Mouse (Mus musculus) embryonic fibroblast, embryonic 13.5 days (primary cell): ENCODE results near the gene Kcne3. TPM values are rescaled to one million over a fixed set of nuclear protein-coding genes. Genes with fewer than 3 reads are reported as not detected.

ENCODE experiments used
- H3K27ac ChIP-seq: 2 replicates; pipeline ENCODE4 v1.5.1; 2012; ENCODE audit warnings: low read length, control low read depth, inconsistent platforms; ENCODE audit not compliant: insufficient read depth
- H3K4me1 ChIP-seq: 2 replicates; pipeline ENCODE4 v1.6.1; 2011; ENCODE audit warnings: low read length; ENCODE audit not compliant: control insufficient read depth, insufficient read depth
- H3K4me3 ChIP-seq: 2 replicates; pipeline ENCODE4 v1.5.1; 2011; ENCODE audit warnings: mild to moderate bottlenecking, control low read depth, low read length; ENCODE audit not compliant: insufficient read depth
- CTCF ChIP-seq: IDR thresholded peaks from 2 replicates; pipeline ENCODE4 v1.5.1; 2011; ENCODE audit warnings: mild to moderate bottlenecking, control low read depth, low read length, moderate library complexity, borderline replicate concordance; ENCODE audit not compliant: insufficient read depth
- POLR2A ChIP-seq: IDR thresholded peaks from 2 replicates; pipeline ENCODE4 v1.6.1; 2011; ENCODE audit warnings: low read depth, mild to moderate bottlenecking, control low read depth, low read length, moderate library complexity
- polyA plus RNA-seq: library from polyadenylated mRNA; stranded (reverse); fragments of >200 nt; gene quantifications from 2 replicates; pipeline ENCODE4 v1.2.4, GENCODE M21; 2011; ENCODE audit warnings: low read depth; ENCODE audit not compliant: missing spikeins, insufficient read length

The Kcne3 gene
- polyA plus RNA-seq, 1 experiment: not detected

DNA sequence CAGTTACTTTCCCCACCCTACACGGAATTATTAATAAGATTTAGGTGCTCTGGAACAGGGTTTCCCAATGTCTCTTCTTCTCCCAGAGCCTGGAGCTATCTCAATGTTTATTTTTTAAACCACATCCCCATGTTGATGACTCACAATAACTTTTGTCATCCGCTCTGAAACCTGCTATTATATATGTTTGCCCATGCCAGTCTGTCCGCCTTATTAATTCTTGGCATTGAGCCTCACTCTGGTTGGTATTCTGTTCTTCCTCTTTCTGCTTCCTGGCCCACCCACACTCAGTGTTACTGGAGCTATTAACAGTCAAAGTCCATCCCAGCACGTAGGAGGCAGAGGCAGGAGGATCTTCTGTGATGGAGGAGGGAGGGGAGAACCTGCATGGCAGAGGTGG is 18.6 kb upstream of the Kcne3 start:
- H3K4me1 ChIP-seq: no peaks in the 10 kb centered on the region
- H3K4me3 ChIP-seq: no peak overlapping the region
- TF ChIP-seq POLR2A: no peak
- TF ChIP-seq CTCF: no peak
- no peak overlapping the region for H3K27ac ChIP-seq

DNA sequence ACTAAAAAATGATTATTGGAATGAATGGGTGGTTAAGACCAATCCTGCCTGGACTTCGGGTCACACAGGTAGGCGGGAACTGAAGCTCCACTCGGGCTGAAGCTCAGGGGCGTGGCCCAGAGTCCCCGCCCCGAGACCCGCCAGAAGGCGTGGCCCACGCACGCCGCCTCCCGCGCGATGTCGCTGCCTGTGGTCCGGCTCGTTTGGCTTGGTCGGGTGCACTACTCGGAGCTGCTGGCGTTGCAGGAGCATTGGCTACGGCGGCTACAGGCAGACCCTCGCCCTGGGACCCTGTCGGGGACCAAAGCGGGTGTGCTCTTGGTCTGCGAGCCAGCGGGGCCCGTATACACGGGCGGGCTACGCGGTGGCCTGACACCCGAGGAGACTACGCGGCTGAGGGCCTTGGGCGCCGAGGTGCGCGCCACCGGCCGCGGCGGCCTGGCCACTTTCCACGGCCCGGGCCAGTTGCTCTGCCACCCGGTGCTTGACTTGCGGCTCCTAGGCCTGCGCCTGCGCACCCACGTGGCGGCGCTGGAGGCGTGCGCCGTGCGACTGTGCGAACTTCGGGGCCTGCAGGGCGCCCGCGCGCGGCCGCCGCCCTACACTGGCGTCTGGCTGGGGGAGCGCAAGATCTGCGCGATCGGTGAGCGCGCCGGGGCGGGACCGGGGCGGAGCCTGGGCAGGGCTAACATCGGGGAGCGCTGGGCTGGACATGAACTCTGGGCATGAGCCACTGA is 17.0 kb upstream of the Kcne3 start, which contains the start of gene Lipt2:
Gene Lipt2 (plus strand): TSS at position 173 of the 737 bp plus-strand sequence.
- no peaks in the 10 kb centered on the region; the same call in 1 of the 2 replicates for H3K4me1 ChIP-seq
- H3K27ac ChIP-seq: peak within 1 kb of the TSS; percentile 58
- H3K4me3 ChIP-seq: peak within 1 kb of the TSS; percentile 51
- TF ChIP-seq CTCF: no peak
- peak; percentile 83 for TF ChIP-seq POLR2A

DNA sequence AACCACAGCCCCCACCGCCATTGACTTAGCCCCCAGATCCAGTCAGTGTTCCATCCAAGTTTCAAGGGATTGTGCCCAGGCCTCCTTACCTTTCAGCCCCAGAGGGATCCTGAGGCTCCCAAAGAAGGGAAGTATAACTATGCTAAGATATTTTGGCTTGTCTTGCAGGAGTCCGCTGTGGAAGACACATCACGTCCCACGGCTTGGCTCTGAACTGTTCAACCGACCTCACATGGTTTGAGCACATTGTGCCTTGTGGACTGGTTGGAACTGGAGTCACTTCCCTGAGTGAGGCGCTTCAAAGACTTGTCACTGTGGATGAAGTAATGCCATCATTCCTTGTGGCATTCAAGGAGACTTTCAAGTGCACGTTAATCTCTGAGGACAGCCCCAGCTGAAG is 16.3 kb upstream of the Kcne3 start:
- Histone ChIP-seq H3K4me1 (no peaks in the 10 kb centered on the region; the same call in 1 of the 2 replicates), H3K4me3 (peak overlapping the region; percentile 9), H3K27ac (no peak overlapping the region)
- TF ChIP-seq CTCF: no peak
- TF ChIP-seq POLR2A: no peak

DNA sequence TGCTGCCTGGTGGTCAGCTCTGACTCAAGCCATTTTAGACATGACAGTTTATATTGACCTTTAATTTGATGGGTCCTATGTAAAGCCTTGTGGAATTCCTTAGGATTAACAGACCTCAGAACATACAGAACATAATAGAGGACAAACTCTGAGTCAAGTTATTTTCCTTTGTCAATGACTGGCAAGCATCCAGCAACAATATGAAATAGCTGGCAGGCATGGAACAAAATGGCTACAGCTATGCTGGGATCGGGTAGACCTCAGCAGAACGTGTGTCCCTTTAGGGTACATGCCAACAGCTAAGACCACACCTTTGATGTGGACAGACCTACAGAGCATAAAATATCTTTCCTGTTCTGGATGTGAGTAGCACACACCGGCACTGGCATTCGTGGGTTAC is 12.8 kb upstream of the Kcne3 start:
- Histone ChIP-seq H3K4me3 (no peak overlapping the region), H3K27ac (no peak overlapping the region), H3K4me1 (no peaks in the 10 kb centered on the region; the same call in 1 of the 2 replicates)
- TF ChIP-seq POLR2A: no peak
- no peak for TF ChIP-seq CTCF

DNA sequence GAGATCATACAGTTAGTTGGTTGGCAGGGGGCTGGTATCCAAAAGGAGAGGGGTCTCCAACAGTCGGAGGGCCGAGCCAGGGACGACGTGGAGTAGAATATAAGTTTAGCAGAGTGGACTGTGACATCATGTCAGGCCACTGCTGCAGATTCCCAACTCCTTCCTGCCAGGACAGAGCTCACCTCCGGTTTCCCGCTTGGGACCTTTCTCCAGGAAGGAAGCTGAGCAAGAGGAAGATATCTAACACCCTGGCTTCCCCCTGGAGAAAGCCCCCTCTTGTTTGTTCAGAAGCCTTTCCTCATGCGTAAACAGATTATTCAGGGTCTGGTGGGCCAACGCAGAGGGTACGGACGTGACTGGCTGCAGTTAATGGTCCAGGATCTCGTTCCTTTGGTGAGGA is 7.6 kb upstream of the Kcne3 start:
- TF ChIP-seq CTCF: no peak
- no peak for TF ChIP-seq POLR2A
- no peak overlapping the region for H3K4me3 ChIP-seq
- no peaks in the 10 kb centered on the region for H3K4me1 ChIP-seq
- H3K27ac ChIP-seq: no peak overlapping the region

DNA sequence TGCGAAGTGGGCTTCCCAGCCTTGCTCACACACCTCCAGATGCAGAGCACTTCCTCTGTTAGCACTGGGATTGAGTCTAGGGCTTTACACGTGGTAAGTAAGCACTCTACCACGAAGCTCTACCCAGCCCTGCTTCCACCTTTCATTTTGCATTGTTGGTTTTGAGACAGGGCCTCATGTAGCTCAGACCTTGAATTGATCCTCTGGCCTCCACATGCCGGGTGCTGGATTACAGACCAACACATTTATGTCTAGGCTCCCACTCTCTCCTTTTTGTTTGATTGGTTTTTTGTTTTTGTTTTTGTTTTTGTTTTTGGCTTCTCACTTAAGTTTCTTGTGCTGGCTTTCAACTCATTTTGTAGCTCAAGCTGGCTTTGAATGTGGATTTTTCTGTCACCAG is 5.5 kb upstream of the Kcne3 start:
- TF ChIP-seq CTCF (no peak), POLR2A (no peak)
- Histone ChIP-seq H3K27ac (no peak overlapping the region), H3K4me3 (no peak overlapping the region), H3K4me1 (no peaks in the 10 kb centered on the region)

DNA sequence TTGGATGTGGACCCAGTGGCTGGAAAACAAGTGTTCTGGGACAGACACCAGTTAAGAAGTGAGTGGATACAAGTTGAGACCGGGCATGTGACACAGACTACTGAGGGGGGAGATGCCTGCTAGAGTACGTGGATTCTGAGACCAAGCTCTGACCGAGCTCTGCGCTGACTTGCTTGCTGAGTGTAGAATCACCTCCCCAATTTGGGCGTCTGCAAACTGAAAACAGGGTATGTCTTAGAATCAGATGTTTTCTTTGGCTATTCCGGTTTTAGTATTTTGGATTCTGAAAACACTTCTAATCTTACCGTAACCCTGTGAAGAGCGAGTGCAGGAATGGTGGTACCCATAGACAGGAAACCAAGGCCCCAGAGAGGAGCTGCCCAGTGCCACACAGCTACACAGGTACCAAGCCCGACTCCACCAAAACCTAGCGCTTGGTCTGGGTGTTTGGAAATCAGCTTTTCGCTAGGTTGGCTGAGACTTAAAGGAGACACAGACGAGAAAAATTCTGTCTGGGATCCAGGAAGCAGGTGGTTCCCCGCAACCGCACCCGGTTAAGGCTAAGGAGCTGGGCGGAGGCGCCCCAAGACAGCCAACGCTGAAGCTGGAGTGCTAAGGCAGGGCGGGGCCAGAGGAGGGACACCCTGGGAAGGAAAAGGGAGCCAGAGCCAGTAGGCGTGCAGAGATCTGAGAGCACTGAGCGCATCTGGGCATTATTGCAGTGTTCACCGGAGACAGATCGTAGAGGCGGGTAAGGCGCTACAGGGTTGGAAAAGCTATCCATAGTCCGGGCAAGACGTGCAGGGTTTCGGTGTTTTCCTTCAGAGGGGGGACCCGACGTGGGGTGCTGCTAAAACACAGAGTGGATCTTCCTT is 2.0 kb downstream of the Kcne3 start:
- peaks cover 3% of the 10 kb centered on the region; the same call in 1 of the 2 replicates for H3K4me1 ChIP-seq
- peak overlapping the region; percentile 23 for H3K4me3 ChIP-seq
- no peak overlapping the region for H3K27ac ChIP-seq
- TF ChIP-seq POLR2A (no peak), CTCF (no peak)

DNA sequence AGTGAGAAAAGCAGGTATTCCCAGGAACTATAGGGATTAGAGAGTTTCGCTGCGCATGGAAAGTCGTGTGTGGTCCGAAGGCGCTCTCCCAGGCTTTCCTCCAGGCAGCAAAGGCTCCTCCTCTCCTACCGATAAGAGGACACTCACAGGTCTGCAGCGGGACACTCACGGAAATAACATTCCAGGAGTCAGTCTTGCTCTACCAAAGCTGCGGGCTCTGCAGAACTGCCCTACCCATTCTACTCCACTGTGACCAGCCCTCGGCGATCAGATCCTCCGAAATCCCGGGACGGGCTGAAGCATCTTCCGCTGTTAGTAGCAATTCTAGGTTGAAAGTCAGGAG is 2.6 kb downstream of the Kcne3 start:
- Histone ChIP-seq H3K4me3 (peak overlapping the region; percentile 23), H3K27ac (no peak overlapping the region), H3K4me1 (peaks cover 3% of the 10 kb centered on the region; the same call in 1 of the 2 replicates)
- TF ChIP-seq POLR2A (no peak), CTCF (no peak)

DNA sequence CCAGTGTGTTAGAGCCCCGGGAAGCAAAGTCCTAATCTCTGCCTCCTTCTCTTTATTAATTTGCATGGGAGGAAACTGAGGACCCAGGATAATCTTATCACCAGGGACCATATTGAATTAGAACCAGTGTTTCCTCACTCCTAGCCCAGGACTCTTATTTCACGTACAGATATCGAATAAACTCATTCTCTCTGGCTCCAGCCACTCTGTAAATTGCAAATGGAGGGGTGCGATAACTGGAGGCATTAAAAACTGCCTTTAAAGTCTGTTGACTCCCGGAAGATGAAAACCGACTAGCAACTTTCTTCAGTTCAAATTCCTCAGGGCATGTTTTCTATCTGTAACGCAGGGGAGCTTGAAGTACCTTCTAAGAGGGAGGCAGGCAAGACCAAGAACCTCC is 3.1 kb downstream of the Kcne3 start:
- Histone ChIP-seq H3K4me1 (peaks cover 3% of the 10 kb centered on the region; the same call in 1 of the 2 replicates), H3K4me3 (peak overlapping the region; percentile 23; the same call in 1 of the 2 replicates), H3K27ac (no peak overlapping the region)
- no peak for TF ChIP-seq POLR2A
- no peak for TF ChIP-seq CTCF
